Mouse (Mus musculus): Measurements from ENCODE around the gene Sptb. TPM values are rescaled to one million over a fixed set of nuclear protein-coding genes. Genes with fewer than 3 reads are reported as not detected.

Sptb gene
- polyA plus RNA-seq, 1 experiment from 2014 or later = 3.8 TPM

Small RNA genes within 50 kb of the gene (microRNA-seq; reads per million reads assigned to microRNA genes)
- gene Mir5135 = not detected

Other genes with a start within 250 kb of the Sptb start
- gene Plekhg3, start 179.7 kb downstream of the Sptb start, polyA plus RNA-seq (2016; fragmentation: Nextera tagmentation; extraction: Ambion mirVana) = 1.1 and 1.5 TPM in 2 replicates
- 117 and 123 TPM in 2 replicates for gene Churc1, start 55.0 kb upstream of the Sptb start, polyA plus RNA-seq (2016; fragmentation: Nextera tagmentation; extraction: Ambion mirVana)
- gene Fntb, start 55.0 kb upstream of the Sptb start, polyA plus RNA-seq (2016; fragmentation: Nextera tagmentation; extraction: Ambion mirVana) = 49.4 and 49.9 TPM in 2 replicates
- not detected in 2 replicates for gene Gpx2, start 85.0 kb upstream of the Sptb start, polyA plus RNA-seq (2016; fragmentation: Nextera tagmentation; extraction: Ambion mirVana)
- gene Rab15, start 112.4 kb upstream of the Sptb start, polyA plus RNA-seq (2016; fragmentation: Nextera tagmentation; extraction: Ambion mirVana) = 14.5 and 14.6 TPM in 2 replicates